Mouse (Mus musculus) heart, embryonic 10.5 days (tissue): ENCODE measurements around the gene Fgf8. TPM values are rescaled to one million over a fixed set of nuclear protein-coding genes. Genes with fewer than 3 reads are reported as not detected.
A peak's percentile ranks its signal among the peaks of the same experiment; 100 is the strongest.

Experiments
- DNase-seq: peaks from one replicate; pipeline ENCODE4 v3.0.0-alpha.2; 2017; ENCODE audit warnings: low spot score
- H3K27ac ChIP-seq: fragments of 300-500 bp; sonication (generic); 2 replicates; pipeline ENCODE4 v1.5.1; 2016; ENCODE audit warnings: mild to moderate bottlenecking
- H3K27me3 ChIP-seq: fragments of 300-500 bp; sonication (generic); 2 replicates; pipeline ENCODE4 v1.6.1; 2016; ENCODE audit warnings: mild to moderate bottlenecking; ENCODE audit not compliant: poor library complexity, insufficient read depth, severe bottlenecking
- H3K36me3 ChIP-seq: fragments of 300-500 bp; sonication (generic); 2 replicates; pipeline ENCODE4 v1.6.1; 2016; ENCODE audit warnings: mild to moderate bottlenecking, moderate library complexity
- H3K4me1 ChIP-seq: fragments of 300-500 bp; sonication (generic); 2 replicates; pipeline ENCODE4 v1.6.1; 2016; ENCODE audit warnings: mild to moderate bottlenecking
- H3K4me3 ChIP-seq: fragments of 300-500 bp; sonication (generic); 2 replicates; pipeline ENCODE4 v1.5.1; 2016; ENCODE audit warnings: mild to moderate bottlenecking, moderate library complexity
- H3K9me3 ChIP-seq: fragments of 300-500 bp; sonication (generic); 2 replicates; pipeline ENCODE4 v1.6.1; 2016; ENCODE audit warnings: mild to moderate bottlenecking, moderate library complexity
- WGBS: fragments of 180-500 bp; shearing (Covaris S2); methylation state at CpG from one replicate; pipeline ENCODE4 v1.1.7; 2016; 5-methylcytosine and 5-hydroxymethylcytosine counted together
- polyA plus RNA-seq: library from polyadenylated mRNA; unstranded; fragments of >200 nt; fragmentation: Nextera tagmentation; extraction: Ambion mirVana; gene quantifications from 2 replicates; pipeline ENCODE4 v1.2.1, GENCODE M21; 2016

Gene Fgf8
- polyA plus RNA-seq, 1 experiment from 2014 or later, result 8.8 TPM

- 79% methylated on average over 13 of the region's 13 CpGs for WGBS
- Histone ChIP-seq H3K27me3 (no peaks in the 10 kb centered on the region), H3K4me3 (peak overlapping the region; percentile 96; the same call in 1 of the 2 replicates), H3K4me1 (peaks cover 17% of the 10 kb centered on the region), H3K9me3 (no peaks in the 10 kb centered on the region), H3K27ac (no peak overlapping the region), H3K36me3 (peaks cover 58% of the 10 kb centered on the region)
- no peak for DNase-seq
Observed at GRCm38 (mm10) chr19:45780350-45780915, 37.7 kb upstream of the Fgf8 start.

GRCm38 (mm10) chr19:45775486-45775885 is 32.8 kb upstream of the Fgf8 start:
- H3K27ac ChIP-seq, result no peak overlapping the region
- DNase-seq, result no peak
- WGBS, result 81% methylated on average over 2 of the region's 2 CpGs
- no peak overlapping the region for H3K4me3 ChIP-seq
- no peaks in the 10 kb centered on the region for H3K9me3 ChIP-seq
- H3K36me3 ChIP-seq, result peaks cover 99% of the 10 kb centered on the region
- H3K27me3 ChIP-seq, result no peaks in the 10 kb centered on the region
- H3K4me1 ChIP-seq, result peaks cover 4% of the 10 kb centered on the region

- peaks cover 99% of the 10 kb centered on the region for H3K36me3 ChIP-seq
- 94% methylated on average over 5 of the region's 5 CpGs for WGBS
- DNase-seq, result no peak
Observed at GRCm38 (mm10) chr19:45771501-45771900, 28.8 kb upstream of the Fgf8 start.

GRCm38 (mm10) chr19:45760810-45761209 is 18.1 kb upstream of the Fgf8 start:
- peaks cover 92% of the 10 kb centered on the region for H3K36me3 ChIP-seq
- H3K9me3 ChIP-seq, result no peaks in the 10 kb centered on the region
- no peaks in the 10 kb centered on the region for H3K4me1 ChIP-seq
- H3K4me3 ChIP-seq, result no peak overlapping the region
- H3K27ac ChIP-seq, result no peak overlapping the region
- no peak for DNase-seq
- H3K27me3 ChIP-seq, result no peaks in the 10 kb centered on the region
- WGBS, result 82% methylated on average over 3 of the region's 3 CpGs

More at GRCm38 (mm10) chr19:45771501-45771900, 28.8 kb upstream of the Fgf8 start:
- no peaks in the 10 kb centered on the region for H3K27me3 ChIP-seq
- no peaks in the 10 kb centered on the region for H3K4me1 ChIP-seq
- H3K9me3 ChIP-seq, result no peaks in the 10 kb centered on the region
- no peak overlapping the region for H3K4me3 ChIP-seq
- no peak overlapping the region for H3K27ac ChIP-seq

GRCm38 (mm10) chr19:45758671-45759070 is 16.0 kb upstream of the Fgf8 start:
- no peaks in the 10 kb centered on the region for H3K4me1 ChIP-seq
- 91% methylated on average over 5 of the region's 5 CpGs for WGBS
- peaks cover 93% of the 10 kb centered on the region for H3K36me3 ChIP-seq
- no peak overlapping the region for H3K27ac ChIP-seq
- H3K9me3 ChIP-seq, result no peaks in the 10 kb centered on the region
- no peaks in the 10 kb centered on the region for H3K27me3 ChIP-seq
- H3K4me3 ChIP-seq, result no peak overlapping the region
- DNase-seq, result no peak

- Histone ChIP-seq H3K4me3 (no peak overlapping the region), H3K9me3 (no peaks in the 10 kb centered on the region), H3K36me3 (peaks cover 71% of the 10 kb centered on the region), H3K27me3 (no peaks in the 10 kb centered on the region), H3K4me1 (peaks cover 7% of the 10 kb centered on the region), H3K27ac (no peak overlapping the region)
- no peak for DNase-seq
- 93% methylated on average over 3 of the region's 3 CpGs for WGBS
Observed at GRCm38 (mm10) chr19:45753551-45753950, 10.8 kb upstream of the Fgf8 start.

- peaks cover 21% of the 10 kb centered on the region for H3K4me1 ChIP-seq
- no peaks in the 10 kb centered on the region for H3K9me3 ChIP-seq
- WGBS, result 89% methylated on average over 7 of the region's 7 CpGs
- no peak overlapping the region for H3K4me3 ChIP-seq
- H3K27ac ChIP-seq, result no peak overlapping the region
- H3K27me3 ChIP-seq, result peaks cover 2% of the 10 kb centered on the region
- no peak for DNase-seq
- peaks cover 55% of the 10 kb centered on the region for H3K36me3 ChIP-seq
Observed at GRCm38 (mm10) chr19:45751881-45752280, 9.2 kb upstream of the Fgf8 start.

- WGBS, result under 1% methylated on average over 60 of the region's 60 CpGs
- peak within 1 kb of the TSS; percentile 94 for H3K4me3 ChIP-seq
- peak within 1 kb of the TSS; percentile 92 for H3K27ac ChIP-seq
- peaks cover 24% of the 10 kb centered on the region for H3K27me3 ChIP-seq
- H3K4me1 ChIP-seq, result peaks cover 41% of the 10 kb centered on the region
- peak; percentile 95 for DNase-seq
- peaks cover 32% of the 10 kb centered on the region for H3K36me3 ChIP-seq
- H3K9me3 ChIP-seq, result no peaks in the 10 kb centered on the region
Observed at GRCm38 (mm10) chr19:45749243-45750043, 6.7 kb upstream of the Fgf8 start, which contains the start of gene Npm3. TSS of gene Npm3 (minus strand) at chr19:45749591.

GRCm38 (mm10) chr19:45748691-45749242 is 6.1 kb upstream of the Fgf8 start:
- no peak for DNase-seq
- peak overlapping the region; percentile 92 for H3K27ac ChIP-seq

GRCm38 (mm10) chr19:45748206-45748605 is 5.5 kb upstream of the Fgf8 start:
- H3K9me3 ChIP-seq, result no peaks in the 10 kb centered on the region
- DNase-seq, result no peak
- H3K4me1 ChIP-seq, result peaks cover 45% of the 10 kb centered on the region
- peak overlapping the region; percentile 94 for H3K4me3 ChIP-seq
- H3K36me3 ChIP-seq, result peaks cover 19% of the 10 kb centered on the region
- peaks cover 36% of the 10 kb centered on the region for H3K27me3 ChIP-seq
- WGBS, result 43% methylated on average over 9 of the region's 9 CpGs
- no peak overlapping the region for H3K27ac ChIP-seq

More at GRCm38 (mm10) chr19:45748691-45749242, 6.1 kb upstream of the Fgf8 start:
- H3K4me1 ChIP-seq, result peaks cover 41% of the 10 kb centered on the region
- peaks cover 30% of the 10 kb centered on the region for H3K27me3 ChIP-seq
- 1% methylated on average over 33 of the region's 33 CpGs for WGBS
- no peaks in the 10 kb centered on the region for H3K9me3 ChIP-seq
- peak overlapping the region; percentile 94 for H3K4me3 ChIP-seq
- H3K36me3 ChIP-seq, result peaks cover 25% of the 10 kb centered on the region

GRCm38 (mm10) chr19:45747028-45747867 is 4.5 kb upstream of the Fgf8 start:
- Histone ChIP-seq H3K4me3 (no peak overlapping the region), H3K27ac (0 out of 2 replicates have a peak overlapping the region, but pooled peaks have one; percentile 47), H3K27me3 (peaks cover 44% of the 10 kb centered on the region), H3K36me3 (peaks cover 11% of the 10 kb centered on the region), H3K9me3 (no peaks in the 10 kb centered on the region), H3K4me1 (peaks cover 53% of the 10 kb centered on the region)
- DNase-seq, result peak; percentile 90
- 9% methylated on average over 11 of the region's 11 CpGs for WGBS

- DNase-seq, result peak; percentile 85
- Histone ChIP-seq H3K27me3 (peaks cover 52% of the 10 kb centered on the region), H3K27ac (no peak overlapping the region), H3K4me3 (peak overlapping the region; percentile 39), H3K9me3 (no peaks in the 10 kb centered on the region), H3K4me1 (peaks cover 62% of the 10 kb centered on the region), H3K36me3 (peaks cover 4% of the 10 kb centered on the region; the same call in 1 of the 2 replicates)
- 6% methylated on average over 29 of the region's 29 CpGs for WGBS
Observed at GRCm38 (mm10) chr19:45746153-45747020, 3.7 kb upstream of the Fgf8 start.
